Comparison of ENCODE assay signal across 12 mouse cellular contexts in genomic region chr7:102017452-102017851, GRCm38 (mm10). TPM values are rescaled to one million over a fixed set of nuclear protein-coding genes. Genes with fewer than 3 reads are reported as not detected.
DNase-seq lines count a peak whose midpoint lies in the region; ATAC-seq and TF ChIP-seq lines count a peak whose summit lies in the region.
"Had no signal": no experiment of that assay in that cellular context is flagged by ENCODE, and none has a peak within 500 bp of the region (broad histone marks: within the 10 kb centered on the region; RNA-seq: fewer than 3 reads in every experiment).

No protein-coding gene starts in this region.

- H3K36me3 ChIP-seq in G1E (replicated peaks) = peaks cover 92% of the 10 kb centered on the region
- peaks cover 39% of the 10 kb centered on the region for H3K36me3 ChIP-seq in lung, postnatal 0 days (ENCODE audit: insufficient read depth, low read length)
- H3K36me3 ChIP-seq in midbrain, embryonic 14.5 days (ENCODE audit: control insufficient read depth, insufficient read depth, low read length) = peaks cover 91% of the 10 kb centered on the region

- no peaks in the 10 kb centered on the region for H3K9me3 ChIP-seq in G1E (replicated peaks)
- H3K9me3 ChIP-seq in lung, postnatal 0 days (ENCODE audit: low read length) = no peaks in the 10 kb centered on the region
- no peaks in the 10 kb centered on the region for H3K9me3 ChIP-seq in midbrain, embryonic 14.5 days (ENCODE audit: control insufficient read depth, low read length)
- H3K9me3 ChIP-seq: forebrain, embryonic 10.5 days; hindbrain, embryonic 15.5 days; lung, embryonic 15.5 days had no signal

- DNase-seq in kidney, adult 18-20 months = peak; percentile 45
- DNase-seq in kidney, adult 8-10 months = no peak
- peak; percentile 12 for DNase-seq in G1E (ENCODE audit: low spot score)
- peak; percentile 47 for DNase-seq in lung, postnatal 0 days (ENCODE audit: low spot score)
- DNase-seq in left cerebral cortex, adult 18-20 months (ENCODE audit: low spot score in 2 of 2) = no peak
- DNase-seq in midbrain, embryonic 14.5 days = no peak
- DNase-seq in spleen, postnatal 4 days (ENCODE audit: low spot score in 2 of 2) = no peak
- DNase-seq: cerebellum, adult 11 months had no signal

- no peaks in the 10 kb centered on the region for H3K27me3 ChIP-seq in G1E (ENCODE audit: insufficient read depth, low read length)
- H3K27me3 ChIP-seq in lung, postnatal 0 days (replicated peaks; ENCODE audit: insufficient read depth, low read length) = no peaks in the 10 kb centered on the region
- H3K27me3 ChIP-seq in midbrain, embryonic 14.5 days (ENCODE audit: control insufficient read depth, insufficient read depth, low read length) = no peaks in the 10 kb centered on the region
- H3K27me3 ChIP-seq: hindbrain, embryonic 15.5 days; lung, embryonic 15.5 days had no signal

- peaks cover 21% of the 10 kb centered on the region for H3K4me1 ChIP-seq in G1E (ENCODE audit: insufficient read depth, low read depth, low read length)
- H3K4me1 ChIP-seq in lung, postnatal 0 days (ENCODE audit: insufficient read depth, low read depth, low read length) = peaks cover 6% of the 10 kb centered on the region; the same call in 1 of the 2 replicates
- no peaks in the 10 kb centered on the region for H3K4me1 ChIP-seq in midbrain, embryonic 14.5 days (ENCODE audit: control insufficient read depth, insufficient read depth, low read length)
- H3K4me1 ChIP-seq: forebrain, embryonic 10.5 days; hindbrain, embryonic 15.5 days; lung, embryonic 15.5 days had no signal

- ATAC-seq in G1E (ENCODE audit: extremely low read depth, insufficient number of reproducible peaks, low FRiP score, poor library complexity, severe bottlenecking) = no peak
- ATAC-seq in granulocyte monocyte progenitor cell, adult 5-6 weeks (replicated peaks; ENCODE audit: poor library complexity, severe bottlenecking) = peak; percentile 29
- ATAC-seq in lung, postnatal 0 days = peak; percentile 32; the same call in 1 of the 2 replicates
- ATAC-seq in midbrain, embryonic 14.5 days (ENCODE audit: low FRiP score, low TSS enrichment) = no peak

- no peak overlapping the region for H3K27ac ChIP-seq in lung, postnatal 0 days (ENCODE audit: low read length)
- no peak overlapping the region for H3K27ac ChIP-seq in midbrain, embryonic 14.5 days (replicated peaks; ENCODE audit: low read depth, low read length)
- H3K27ac ChIP-seq: forebrain, embryonic 10.5 days; hindbrain, embryonic 15.5 days; lung, embryonic 15.5 days had no signal

- TF ChIP-seq CTCF in G1E (IDR thresholded peaks at IDR 0.05; ENCODE audit: low read depth, low read length) = no peak
- TF ChIP-seq CTCF in lung, postnatal 0 days (IDR thresholded peaks at IDR 0.05) = no peak

- TF ChIP-seq EP300 in lung, postnatal 0 days (IDR thresholded peaks at IDR 0.05) = no peak

- peak overlapping the region; percentile 41 for H3K4me2 ChIP-seq in lung, postnatal 0 days (replicated peaks; ENCODE audit: low read depth, low read length)
- no peak overlapping the region for H3K4me2 ChIP-seq in midbrain, embryonic 14.5 days (ENCODE audit: low read length)
- H3K4me2 ChIP-seq: hindbrain, embryonic 15.5 days; lung, embryonic 15.5 days had no signal

- WGBS in lung, postnatal 0 days = 60% methylated on average over 5 of the region's 5 CpGs
- 89% methylated on average over 5 of the region's 5 CpGs for WGBS in midbrain, embryonic 14.5 days

- H3K9ac ChIP-seq in lung, postnatal 0 days (replicated peaks; ENCODE audit: low read depth) = 0 out of 2 replicates have a peak overlapping the region, but pooled peaks have one; percentile 3
- H3K9ac ChIP-seq in midbrain, embryonic 14.5 days (replicated peaks; ENCODE audit: low read length) = no peak overlapping the region
- H3K9ac ChIP-seq: hindbrain, embryonic 15.5 days; lung, embryonic 15.5 days had no signal

- peak overlapping the region; percentile 50; the same call in 1 of the 2 replicates for H3K4me3 ChIP-seq in G1E (ENCODE audit: low read depth, low read length)
- H3K4me3 ChIP-seq in lung, postnatal 0 days (ENCODE audit: low read depth, low read length) = no peak overlapping the region
- H3K4me3 ChIP-seq in midbrain, embryonic 14.5 days (replicated peaks; ENCODE audit: low read depth, low read length) = no peak overlapping the region
- H3K4me3 ChIP-seq: forebrain, embryonic 10.5 days; hindbrain, embryonic 15.5 days; lung, embryonic 15.5 days had no signal

RNA-seq across cellular contexts. Expression of gene Il18bp, which starts 1.0 kb away (rescaled TPM):
- total RNA-seq in G1E (2014; fragmentation: Nextera tagmentation) (4.2 and 6.5 TPM in 2 replicates), G1E (2017) (2.5 and 2.7 TPM in 2 replicates)
- polyA plus RNA-seq in G1E (2012) = 1.8 TPM in 2 replicates
- total RNA-seq in granulocyte monocyte progenitor cell, adult 5-6 weeks (2014; fragmentation: Nextera tagmentation) = 5.8 and 12.6 TPM in 2 replicates
- total RNA-seq in granulocyte monocyte progenitor cell, adult 5-6 weeks (2017) = 1.1 and 3.7 TPM in 2 replicates
- polyA plus RNA-seq in lung, postnatal 0 days (2015; fragmentation: Nextera tagmentation; extraction: Ambion mirVana) = 2.2 and 2.5 TPM in 2 replicates
- total RNA-seq in left cerebral cortex, adult 18-20 months (2021) = 1 to 10 TPM; 6.6 to 6.8 TPM
- polyA plus RNA-seq in midbrain, embryonic 14.5 days (2014; fragmentation: Nextera tagmentation; extraction: Ambion mirVana) = 4.0 and 6.0 TPM in 2 replicates

RNA-seq across cellular contexts. Expression of gene Rnf121, which starts 47.8 kb away (rescaled TPM):
- total RNA-seq in G1E (2014; fragmentation: Nextera tagmentation) = 8.6 and 11.8 TPM in 2 replicates
- total RNA-seq in G1E (2017) = 10.9 and 11.4 TPM in 2 replicates
- 1.7 and 2.7 TPM in 2 replicates for polyA plus RNA-seq in G1E (2012)
- total RNA-seq in granulocyte monocyte progenitor cell, adult 5-6 weeks (2014; fragmentation: Nextera tagmentation) = 11.2 and 13.2 TPM in 2 replicates
- 12.0 and 13.1 TPM in 2 replicates for total RNA-seq in granulocyte monocyte progenitor cell, adult 5-6 weeks (2017)
- polyA plus RNA-seq in lung, postnatal 0 days (2015; fragmentation: Nextera tagmentation; extraction: Ambion mirVana) = 16.2 and 18.2 TPM in 2 replicates
- total RNA-seq in left cerebral cortex, adult 18-20 months (2021) = 10 to 100 TPM; 46.0 to 46.6 TPM
- polyA plus RNA-seq in midbrain, embryonic 14.5 days (2014; fragmentation: Nextera tagmentation; extraction: Ambion mirVana) = 30.7 and 31.1 TPM in 2 replicates

RNA-seq across cellular contexts. Expression of gene Xndc1, which starts 47.9 kb away (rescaled TPM):
- total RNA-seq in G1E (2014; fragmentation: Nextera tagmentation) (29.5 and 45.5 TPM in 2 replicates), G1E (2017) (35.4 and 39.4 TPM in 2 replicates)
- 25.0 and 29.7 TPM in 2 replicates for polyA plus RNA-seq in G1E (2012)
- total RNA-seq in granulocyte monocyte progenitor cell, adult 5-6 weeks (2014; fragmentation: Nextera tagmentation) = 56.6 and 64.4 TPM in 2 replicates
- 17.0 and 23.2 TPM in 2 replicates for total RNA-seq in granulocyte monocyte progenitor cell, adult 5-6 weeks (2017)
- 6.2 and 7.8 TPM in 2 replicates for polyA plus RNA-seq in lung, postnatal 0 days (2015; fragmentation: Nextera tagmentation; extraction: Ambion mirVana)
- 10 to 100 TPM; 20.5 to 26.6 TPM for total RNA-seq in left cerebral cortex, adult 18-20 months (2021)
- 21.0 and 24.3 TPM in 2 replicates for polyA plus RNA-seq in midbrain, embryonic 14.5 days (2014; fragmentation: Nextera tagmentation; extraction: Ambion mirVana)

RNA-seq across cellular contexts. Expression of gene Xntrpc, which starts 48.1 kb away (rescaled TPM):
- total RNA-seq in G1E (2014; fragmentation: Nextera tagmentation) = 0.39 and 1.4 TPM in 2 replicates
- 0.44 and 0.46 TPM in 2 replicates for total RNA-seq in G1E (2017)
- polyA plus RNA-seq in G1E (2012) = 0.21 and 0.31 TPM in 2 replicates
- total RNA-seq in granulocyte monocyte progenitor cell, adult 5-6 weeks (2014; fragmentation: Nextera tagmentation) = 1.8 and 3.4 TPM in 2 replicates
- 1.5 and 2.3 TPM in 2 replicates for total RNA-seq in granulocyte monocyte progenitor cell, adult 5-6 weeks (2017)
- polyA plus RNA-seq in lung, postnatal 0 days (2015; fragmentation: Nextera tagmentation; extraction: Ambion mirVana) = 0.29 and 0.30 TPM in 2 replicates
- total RNA-seq in left cerebral cortex, adult 18-20 months (2021) = 1 to 10 TPM; 2.4 to 2.5 TPM
- 1.3 and 1.5 TPM in 2 replicates for polyA plus RNA-seq in midbrain, embryonic 14.5 days (2014; fragmentation: Nextera tagmentation; extraction: Ambion mirVana)

Comparison
In these comparisons a context has a peak if more than half of its experiments do, and no peak if none do; other contexts are left out.
1. DNase-seq: peak in kidney, adult 18-20 months (single experiment), G1E (single experiment) and lung, postnatal 0 days (single experiment); none in kidney, adult 8-10 months (0 of 2), left cerebral cortex, adult 18-20 months (0 of 2), midbrain, embryonic 14.5 days (single experiment) and spleen, postnatal 4 days (0 of 2).
2. ATAC-seq: peak in granulocyte monocyte progenitor cell, adult 5-6 weeks (single experiment) and lung, postnatal 0 days (single experiment); none in G1E (single experiment) and midbrain, embryonic 14.5 days (single experiment).